ENCODE assay signal across 23 mouse cellular contexts in genomic region chr12:69828214-69828613, GRCm38 (mm10). TPM values are rescaled to one million over a fixed set of nuclear protein-coding genes. Genes with fewer than 3 reads are reported as not detected.
DNase-seq lines count a peak whose midpoint lies in the region; ATAC-seq and TF ChIP-seq lines count a peak whose summit lies in the region.
"Had no signal": no experiment of that assay in that cellular context is flagged by ENCODE, and none has a peak within 500 bp of the region (broad histone marks: within the 10 kb centered on the region; RNA-seq: fewer than 3 reads in every experiment).

No protein-coding gene starts in this region.

- no peak overlapping the region for H3K4me2 ChIP-seq in midbrain, postnatal 0 days (ENCODE audit: low read depth, low read length, poor library complexity, severe bottlenecking)
- no peak overlapping the region for H3K4me2 ChIP-seq in stomach, postnatal 0 days (replicated peaks; ENCODE audit: low read depth)
- H3K4me2 ChIP-seq: embryonic facial prominence, embryonic 13.5 days; forebrain, embryonic 12.5 days; heart, embryonic 13.5 days; hindbrain, embryonic 13.5 days had no signal

- H3K4me1 ChIP-seq in midbrain, embryonic 10.5 days = peaks cover 15% of the 10 kb centered on the region
- no peaks in the 10 kb centered on the region for H3K4me1 ChIP-seq in midbrain, postnatal 0 days (ENCODE audit: insufficient read depth, low read length)
- no peaks in the 10 kb centered on the region for H3K4me1 ChIP-seq in stomach, postnatal 0 days (replicated peaks; ENCODE audit: control insufficient read depth, insufficient read depth)
- H3K4me1 ChIP-seq: embryonic facial prominence, embryonic 13.5 days; hindbrain, embryonic 13.5 days had no signal

- ATAC-seq in midbrain, postnatal 0 days (ENCODE audit: low FRiP score) = no peak
- ATAC-seq in stomach, postnatal 0 days (ENCODE audit: low FRiP score, low TSS enrichment) = no peak
- ATAC-seq: CD4-positive, CD25-positive, alpha-beta regulatory T cell, adult 4 months; forebrain, embryonic 16.5 days; hindbrain, postnatal 0 days; Patski had no signal

- 63% methylated on average over 2 of the region's 2 CpGs for WGBS in midbrain, embryonic 10.5 days
- WGBS in midbrain, postnatal 0 days = 47% methylated on average over 2 of the region's 2 CpGs
- WGBS in stomach, postnatal 0 days = 41% methylated on average over 2 of the region's 2 CpGs

- H3K9me3 ChIP-seq in midbrain, embryonic 10.5 days (replicated peaks) = no peaks in the 10 kb centered on the region
- H3K9me3 ChIP-seq in midbrain, postnatal 0 days (ENCODE audit: low read length) = no peaks in the 10 kb centered on the region
- no peaks in the 10 kb centered on the region for H3K9me3 ChIP-seq in stomach, postnatal 0 days (ENCODE audit: control insufficient read depth, low read length)
- H3K9me3 ChIP-seq: embryonic facial prominence, embryonic 13.5 days; forebrain, embryonic 12.5 days; heart, embryonic 13.5 days; hindbrain, embryonic 13.5 days had no signal

- no peak for TF ChIP-seq EP300 in stomach, postnatal 0 days (optimal IDR thresholded peaks at IDR 0.05)

- no peak overlapping the region for H3K9ac ChIP-seq in midbrain, postnatal 0 days (replicated peaks; ENCODE audit: low read length, poor library complexity, severe bottlenecking)
- H3K9ac ChIP-seq in stomach, postnatal 0 days (ENCODE audit: low read length) = no peak overlapping the region
- H3K9ac ChIP-seq: embryonic facial prominence, embryonic 13.5 days; forebrain, embryonic 12.5 days; heart, embryonic 13.5 days; hindbrain, embryonic 13.5 days had no signal

- H3K36me3 ChIP-seq in midbrain, embryonic 10.5 days = peaks cover 43% of the 10 kb centered on the region
- H3K36me3 ChIP-seq in midbrain, postnatal 0 days (ENCODE audit: insufficient read depth, low read length) = peaks cover 32% of the 10 kb centered on the region
- H3K36me3 ChIP-seq in stomach, postnatal 0 days (ENCODE audit: control insufficient read depth, insufficient read depth, low read length) = peaks cover 7% of the 10 kb centered on the region

- H3K27me3 ChIP-seq in midbrain, embryonic 10.5 days (ENCODE audit: low read depth, poor library complexity, severe bottlenecking) = no peaks in the 10 kb centered on the region
- no peaks in the 10 kb centered on the region for H3K27me3 ChIP-seq in midbrain, postnatal 0 days (ENCODE audit: insufficient read depth, low read length)
- H3K27me3 ChIP-seq in stomach, postnatal 0 days (ENCODE audit: control insufficient read depth, insufficient read depth, low read length) = no peaks in the 10 kb centered on the region
- H3K27me3 ChIP-seq: embryonic facial prominence, embryonic 13.5 days; forebrain, embryonic 12.5 days; heart, embryonic 13.5 days; hindbrain, embryonic 13.5 days; Patski had no signal

- no peak overlapping the region for H3K4me3 ChIP-seq in midbrain, embryonic 10.5 days
- H3K4me3 ChIP-seq in midbrain, postnatal 0 days (ENCODE audit: low read depth, low read length) = no peak overlapping the region
- H3K4me3 ChIP-seq in stomach, postnatal 0 days (ENCODE audit: low read depth, low read length) = no peak overlapping the region
- H3K4me3 ChIP-seq: embryonic facial prominence, embryonic 13.5 days; forebrain, embryonic 12.5 days; heart, adult 2 months; heart, embryonic 13.5 days; hindbrain, embryonic 13.5 days had no signal

- H3K27ac ChIP-seq in midbrain, embryonic 10.5 days (replicated peaks) = peak overlapping the region; percentile 68
- H3K27ac ChIP-seq in midbrain, postnatal 0 days (ENCODE audit: low read depth, low read length) = no peak overlapping the region
- no peak overlapping the region for H3K27ac ChIP-seq in stomach, postnatal 0 days (replicated peaks)
- H3K27ac ChIP-seq: embryonic facial prominence, embryonic 13.5 days; forebrain, embryonic 12.5 days; heart, adult 2 months; heart, embryonic 13.5 days; hindbrain, embryonic 13.5 days; hindbrain, postnatal 0 days had no signal

- TF ChIP-seq CTCF in midbrain, postnatal 0 days (IDR thresholded peaks at IDR 0.05) = no peak
- TF ChIP-seq CTCF in stomach, postnatal 0 days (IDR thresholded peaks at IDR 0.05; ENCODE audit: low read depth) = no peak

- peak; percentile 54 for DNase-seq in heart, adult 11 months
- DNase-seq in heart, adult 8-10 months (ENCODE audit: low spot score) = no peak
- DNase-seq in midbrain, embryonic 10.5 days (ENCODE audit: low spot score) = peak; percentile 22
- no peak for DNase-seq in midbrain, postnatal 0 days (ENCODE audit: low spot score)
- peak; percentile 76 for DNase-seq in R1 (ENCODE audit: low read depth, low spot score)
- DNase-seq in stomach, postnatal 0 days (ENCODE audit: low spot score) = no peak
- no peak for DNase-seq in thymus, postnatal 4 days
- DNase-seq: adrenal gland, postnatal 10 days; B cell, adult 2 months; cerebellum, adult 11-12 months; cerebellum, adult 9-10 months; cerebellum, postnatal 25 days; gastrocnemius, postnatal 10 days; heart, adult 2 months; heart, postnatal 4 days had no signal

RNA-seq across cellular contexts. Expression of gene Cdkl1, which starts 37.1 kb away (rescaled TPM):
- total RNA-seq in heart, adult 8-10 months (2022) = 10 to 100 TPM; 11.8 to 17.0 (median 14.4) TPM
- 0.68 and 0.77 TPM in 2 replicates for polyA plus RNA-seq in midbrain, embryonic 10.5 days (2016; fragmentation: Nextera tagmentation; extraction: Ambion mirVana)
- total RNA-seq in midbrain, postnatal 0 days (2014; rRNA removed) = 40.3 and 46.0 TPM in 2 replicates
- 21.7 and 21.8 TPM in 2 replicates for polyA plus RNA-seq in midbrain, postnatal 0 days (2015; fragmentation: Nextera tagmentation; extraction: Ambion mirVana)
- 2.0 and 2.3 TPM in 2 replicates for polyA plus RNA-seq in stomach, postnatal 0 days (2015; fragmentation: Nextera tagmentation; extraction: Ambion mirVana)
- polyA plus RNA-seq: CD4-positive, CD25-positive, alpha-beta regulatory T cell, adult 4 months had no signal

Comparison
In these comparisons a context has a peak if more than half of its experiments do, and no peak if none do; other contexts are left out.
1. DNase-seq: peak in heart, adult 11 months (single experiment), midbrain, embryonic 10.5 days (single experiment) and R1 (single experiment); none in heart, adult 8-10 months (single experiment), midbrain, postnatal 0 days (single experiment), stomach, postnatal 0 days (single experiment) and thymus, postnatal 4 days (single experiment).